Mouse (Mus musculus) heart, postnatal 0 days (tissue): ENCODE data around the gene 4930404H24Rik.

Experiments used
- CTCF ChIP-seq: IDR thresholded peaks from 2 replicates; pipeline ENCODE4 v1.5.1; 2016; ENCODE audit warnings: antibody characterized with exemption, control low read depth, low read depth
- EP300 ChIP-seq: IDR thresholded peaks from 2 replicates; pipeline ENCODE4 v1.6.1; 2016; ENCODE audit warnings: antibody characterized with exemption, low read depth

DNA sequence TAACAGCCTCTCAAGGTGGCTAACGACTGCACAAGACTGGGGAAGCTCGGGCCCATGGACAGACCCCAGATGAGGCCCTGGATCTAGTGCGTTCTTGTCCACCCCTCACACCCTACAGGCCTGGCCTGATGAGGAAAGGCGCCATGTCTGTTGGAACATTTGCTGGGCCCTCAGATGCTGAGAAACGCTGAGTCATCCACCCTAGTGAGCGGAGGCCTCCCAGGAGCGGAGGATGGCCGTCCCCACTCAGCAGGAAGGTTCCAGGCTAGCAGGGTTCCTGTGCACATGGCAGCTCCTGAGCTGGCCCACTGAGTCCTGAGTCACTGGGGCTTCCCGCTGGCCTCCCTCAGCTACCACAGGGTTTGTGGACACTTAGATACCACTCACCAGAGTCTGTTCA, 27.5 kb downstream of the 4930404H24Rik start:
- TF ChIP-seq CTCF = no peak
- TF ChIP-seq EP300 = no peak
